Mouse (Mus musculus) embryonic facial prominence, embryonic 13.5 days (tissue): Measurements from ENCODE around the gene Ralgapa2. TPM values are rescaled to one million over a fixed set of nuclear protein-coding genes. Genes with fewer than 3 reads are reported as not detected.

ENCODE experiments used
- ATAC-seq: fragments of 200-750 bp; cut with Nextera tagmentation; 2 replicates; pipeline ENCODE4 v1.8.0; 2017; ENCODE audit warnings: low read depth; ENCODE audit not compliant: insufficient number of reproducible peaks, insufficient read depth, low FRiP score, low TSS enrichment
- H3K27ac ChIP-seq: fragments of 300-500 bp; sonication (generic); 2 replicates; pipeline ENCODE4 v1.5.1; 2015; ENCODE audit warnings: moderate library complexity, mild to moderate bottlenecking, inconsistent platforms
- H3K27me3 ChIP-seq: fragments of 300-500 bp; sonication (generic); 2 replicates; pipeline ENCODE4 v1.6.1; 2015; ENCODE audit warnings: mild to moderate bottlenecking, inconsistent platforms
- H3K36me3 ChIP-seq: fragments of 300-500 bp; sonication (generic); 2 replicates; pipeline ENCODE4 v1.6.1; 2015; ENCODE audit warnings: mild to moderate bottlenecking, inconsistent platforms
- H3K4me1 ChIP-seq: fragments of 300-500 bp; sonication (generic); 2 replicates; pipeline ENCODE4 v1.6.1; 2015; ENCODE audit warnings: inconsistent platforms
- H3K4me2 ChIP-seq: fragments of 300-500 bp; sonication (generic); 2 replicates; pipeline ENCODE4 v1.6.1; 2015; ENCODE audit warnings: moderate library complexity, mild to moderate bottlenecking, inconsistent platforms
- H3K4me3 ChIP-seq: fragments of 300-500 bp; sonication (generic); 2 replicates; pipeline ENCODE4 v1.5.1; 2015; ENCODE audit warnings: mild to moderate bottlenecking, inconsistent platforms
- H3K9ac ChIP-seq: fragments of 300-500 bp; sonication (generic); 2 replicates; pipeline ENCODE4 v1.6.1; 2015; ENCODE audit warnings: mild to moderate bottlenecking, inconsistent platforms
- H3K9me3 ChIP-seq: fragments of 300-500 bp; sonication (generic); 2 replicates; pipeline ENCODE4 v1.6.1; 2016; ENCODE audit warnings: inconsistent platforms
- WGBS: fragments of 180-500 bp; shearing (Covaris S2); methylation state at CpG from one replicate; pipeline ENCODE4 v1.1.7; 2015; ENCODE audit warnings: mixed read lengths; 5-methylcytosine and 5-hydroxymethylcytosine counted together
- polyA plus RNA-seq: library from polyadenylated mRNA; unstranded; fragments of >200 nt; fragmentation: Nextera tagmentation; extraction: Ambion mirVana; gene quantifications from 2 replicates; pipeline ENCODE4 v1.2.1, GENCODE M21; 2015

Gene Ralgapa2
- polyA plus RNA-seq, 1 experiment from 2014 or later, result 8.1 TPM

GRCm38 (mm10) chr2:146290871-146291637, 221.1 kb downstream of the Ralgapa2 start:
- ATAC-seq, result no peak
- H3K36me3 ChIP-seq, result no peaks in the 10 kb centered on the region
- H3K9me3 ChIP-seq, result no peaks in the 10 kb centered on the region
- H3K27me3 ChIP-seq, result no peaks in the 10 kb centered on the region
- H3K27ac ChIP-seq, result no peak overlapping the region
- H3K4me3 ChIP-seq, result no peak overlapping the region
- no peak overlapping the region for H3K4me2 ChIP-seq
- H3K4me1 ChIP-seq, result peaks cover 15% of the 10 kb centered on the region
- 21% methylated on average over 14 of the region's 14 CpGs for WGBS
- H3K9ac ChIP-seq, result no peak overlapping the region

- Histone ChIP-seq H3K4me3 (no peak overlapping the region), H3K27me3 (no peaks in the 10 kb centered on the region), H3K4me2 (no peak overlapping the region), H3K27ac (no peak overlapping the region), H3K36me3 (no peaks in the 10 kb centered on the region), H3K9ac (no peak overlapping the region), H3K4me1 (peaks cover 15% of the 10 kb centered on the region), H3K9me3 (no peaks in the 10 kb centered on the region)
- 84% methylated on average over 6 of the region's 6 CpGs for WGBS
- ATAC-seq, result no peak
Observed at GRCm38 (mm10) chr2:146290366-146290765, 221.8 kb downstream of the Ralgapa2 start.

- no peak overlapping the region for H3K27ac ChIP-seq
- H3K9me3 ChIP-seq, result no peaks in the 10 kb centered on the region
- H3K36me3 ChIP-seq, result no peaks in the 10 kb centered on the region
- H3K4me1 ChIP-seq, result peaks cover 15% of the 10 kb centered on the region
- H3K27me3 ChIP-seq, result no peaks in the 10 kb centered on the region
- no peak overlapping the region for H3K9ac ChIP-seq
- WGBS, result 74% methylated on average over 4 of the region's 4 CpGs
- H3K4me2 ChIP-seq, result no peak overlapping the region
- no peak for ATAC-seq
- H3K4me3 ChIP-seq, result no peak overlapping the region
Observed at GRCm38 (mm10) chr2:146289394-146289793, 222.8 kb downstream of the Ralgapa2 start.

DNA sequence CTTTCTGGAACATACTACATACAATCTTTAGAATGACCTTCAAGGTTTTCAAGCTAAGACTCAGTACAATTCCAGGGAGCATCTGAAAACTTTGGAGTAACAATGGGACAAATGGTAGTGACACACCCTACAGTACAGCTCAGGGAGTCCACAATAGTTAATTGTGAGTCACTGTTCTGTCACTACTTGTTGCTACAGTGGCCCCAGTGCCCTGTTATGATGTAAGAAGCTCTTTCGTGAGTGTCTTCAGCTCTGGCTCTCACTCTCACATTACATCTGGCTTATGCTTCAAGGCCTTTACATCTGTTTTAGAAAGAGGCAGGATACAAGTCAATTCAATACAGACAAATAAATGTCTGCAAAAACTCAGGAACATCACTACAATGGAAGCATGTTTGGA, 223.8 kb downstream of the Ralgapa2 start:
- no peak overlapping the region for H3K4me3 ChIP-seq
- H3K9ac ChIP-seq, result no peak overlapping the region
- WGBS, result 64% methylated on average over 1 of the region's 1 CpGs
- H3K4me1 ChIP-seq, result peaks cover 12% of the 10 kb centered on the region
- H3K9me3 ChIP-seq, result no peaks in the 10 kb centered on the region
- no peaks in the 10 kb centered on the region for H3K36me3 ChIP-seq
- no peaks in the 10 kb centered on the region for H3K27me3 ChIP-seq
- no peak overlapping the region for H3K4me2 ChIP-seq
- H3K27ac ChIP-seq, result no peak overlapping the region
- no peak for ATAC-seq

- Histone ChIP-seq H3K4me1 (peaks cover 12% of the 10 kb centered on the region), H3K9me3 (no peaks in the 10 kb centered on the region), H3K4me2 (no peak overlapping the region), H3K27ac (no peak overlapping the region), H3K27me3 (no peaks in the 10 kb centered on the region), H3K36me3 (no peaks in the 10 kb centered on the region), H3K4me3 (no peak overlapping the region), H3K9ac (no peak overlapping the region)
- WGBS, result 91% methylated on average over 6 of the region's 6 CpGs
- no peak for ATAC-seq
Observed at GRCm38 (mm10) chr2:146287531-146287930, 224.6 kb downstream of the Ralgapa2 start.

DNA sequence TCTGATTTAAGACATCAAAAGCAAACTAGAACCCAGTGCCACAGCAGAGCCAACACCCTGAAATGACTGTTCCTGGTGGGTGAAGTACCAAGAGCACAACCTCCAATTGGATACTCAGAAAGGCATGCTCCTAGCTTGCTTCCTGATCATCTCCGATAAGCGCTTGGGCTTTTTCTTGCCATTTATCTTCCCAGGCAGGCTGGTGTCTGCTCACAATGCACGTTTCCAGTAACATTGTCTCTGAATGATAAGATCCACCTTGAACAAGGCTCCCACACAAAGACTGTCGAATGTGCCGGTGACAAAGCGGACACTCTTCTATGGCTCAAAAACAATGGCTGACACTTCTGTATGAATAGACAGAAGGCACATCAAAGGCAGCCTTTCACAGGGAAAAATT, 230.8 kb downstream of the Ralgapa2 start:
- 73% methylated on average over 6 of the region's 6 CpGs for WGBS
- Histone ChIP-seq H3K36me3 (no peaks in the 10 kb centered on the region), H3K27me3 (no peaks in the 10 kb centered on the region)

GRCm38 (mm10) chr2:146280921-146281274, 231.2 kb downstream of the Ralgapa2 start:
- 93% methylated on average over 1 of the region's 1 CpGs for WGBS
- H3K4me2 ChIP-seq, result no peak overlapping the region
- H3K27ac ChIP-seq, result no peak overlapping the region
- ATAC-seq, result no peak
- no peaks in the 10 kb centered on the region for H3K36me3 ChIP-seq
- peaks cover 13% of the 10 kb centered on the region for H3K4me1 ChIP-seq
- no peaks in the 10 kb centered on the region for H3K9me3 ChIP-seq
- H3K4me3 ChIP-seq, result no peak overlapping the region
- no peak overlapping the region for H3K9ac ChIP-seq
- no peaks in the 10 kb centered on the region for H3K27me3 ChIP-seq

More for the DNA sequence above, 230.8 kb downstream of the Ralgapa2 start:
- ATAC-seq, result no peak
- Histone ChIP-seq H3K9me3 (no peaks in the 10 kb centered on the region), H3K27ac (no peak overlapping the region), H3K4me3 (no peak overlapping the region), H3K4me1 (peaks cover 13% of the 10 kb centered on the region), H3K9ac (no peak overlapping the region), H3K4me2 (no peak overlapping the region)

DNA sequence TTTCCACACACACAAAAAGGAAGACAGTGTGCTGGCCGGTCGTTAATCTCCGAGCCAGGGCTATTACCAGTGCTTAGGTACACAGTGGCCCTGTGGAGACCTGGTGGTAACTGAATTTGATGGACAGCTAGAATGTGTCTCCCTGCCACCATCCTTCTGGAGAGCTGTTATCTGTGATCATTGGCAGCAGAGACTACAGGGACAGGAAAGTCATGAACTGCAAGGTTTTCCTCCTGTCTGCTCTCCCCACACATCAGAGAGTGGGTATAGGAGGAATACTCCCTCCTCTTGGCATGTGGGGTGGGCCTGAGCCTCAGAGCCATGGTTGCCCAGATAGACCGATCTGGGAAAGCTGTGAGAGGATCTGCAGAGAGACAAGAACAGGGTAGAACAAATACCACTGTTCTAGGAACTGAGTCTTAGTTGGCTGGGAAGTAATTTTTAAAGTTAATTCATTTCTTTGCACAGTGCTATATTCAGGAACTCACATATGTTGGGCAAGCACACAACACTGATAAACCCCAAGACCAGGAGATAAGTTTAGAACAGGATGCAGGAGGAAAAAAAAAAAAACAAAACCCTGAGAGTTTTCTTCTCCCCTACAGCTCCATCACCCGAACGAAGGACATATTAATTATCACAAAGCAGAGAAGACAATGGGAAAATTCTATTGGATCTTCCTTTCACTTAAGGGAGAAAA, 231.8 kb downstream of the Ralgapa2 start:
- WGBS, result 67% methylated on average over 6 of the region's 6 CpGs
- H3K9me3 ChIP-seq, result no peaks in the 10 kb centered on the region
- H3K4me3 ChIP-seq, result no peak overlapping the region
- H3K36me3 ChIP-seq, result no peaks in the 10 kb centered on the region
- H3K27me3 ChIP-seq, result no peaks in the 10 kb centered on the region
- H3K4me2 ChIP-seq, result no peak overlapping the region
- no peak overlapping the region for H3K9ac ChIP-seq
- no peak overlapping the region for H3K27ac ChIP-seq
- peaks cover 13% of the 10 kb centered on the region for H3K4me1 ChIP-seq
- no peak for ATAC-seq

- Histone ChIP-seq H3K9ac (no peak overlapping the region), H3K36me3 (no peaks in the 10 kb centered on the region), H3K27ac (no peak overlapping the region), H3K4me3 (no peak overlapping the region), H3K4me2 (peak overlapping the region; percentile 30), H3K4me1 (peaks cover 13% of the 10 kb centered on the region), H3K27me3 (no peaks in the 10 kb centered on the region), H3K9me3 (no peaks in the 10 kb centered on the region)
- WGBS, result 43% methylated on average over 24 of the region's 24 CpGs
- no peak for ATAC-seq
Observed at GRCm38 (mm10) chr2:146279430-146280220, 232.5 kb downstream of the Ralgapa2 start.

DNA sequence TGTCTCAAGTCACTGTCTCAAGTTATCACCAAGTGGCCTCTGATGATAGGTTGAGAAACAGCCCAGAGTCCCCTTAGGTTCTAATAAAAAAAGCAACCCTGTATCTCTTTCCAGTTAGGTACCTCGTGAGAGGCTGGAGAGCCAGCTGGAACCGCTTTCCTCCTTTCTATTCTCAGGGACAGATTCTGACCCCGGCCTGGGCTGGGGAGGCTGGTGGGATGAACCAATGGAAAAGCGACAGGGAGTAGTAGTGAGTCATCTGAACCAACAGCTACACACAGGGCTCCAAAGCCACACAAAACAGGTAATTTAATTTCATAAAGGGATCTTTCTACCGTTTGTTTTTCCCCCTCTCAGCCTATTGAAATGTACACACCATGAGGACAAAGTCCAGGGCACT, 233.8 kb downstream of the Ralgapa2 start:
- H3K4me1 ChIP-seq, result peaks cover 13% of the 10 kb centered on the region
- H3K36me3 ChIP-seq, result no peaks in the 10 kb centered on the region
- H3K27me3 ChIP-seq, result no peaks in the 10 kb centered on the region
- ATAC-seq, result no peak
- H3K9me3 ChIP-seq, result no peaks in the 10 kb centered on the region
- WGBS, result 47% methylated on average over 5 of the region's 5 CpGs
- no peak overlapping the region for H3K27ac ChIP-seq
- H3K4me2 ChIP-seq, result no peak overlapping the region
- H3K9ac ChIP-seq, result no peak overlapping the region
- no peak overlapping the region for H3K4me3 ChIP-seq

GRCm38 (mm10) chr2:146266539-146266938, 245.6 kb downstream of the Ralgapa2 start:
- Histone ChIP-seq H3K4me3 (no peak overlapping the region), H3K27me3 (no peaks in the 10 kb centered on the region), H3K4me2 (no peak overlapping the region), H3K27ac (no peak overlapping the region), H3K4me1 (no peaks in the 10 kb centered on the region), H3K9ac (no peak overlapping the region), H3K36me3 (no peaks in the 10 kb centered on the region), H3K9me3 (no peaks in the 10 kb centered on the region)
- WGBS, result 85% methylated on average over 3 of the region's 3 CpGs
- no peak for ATAC-seq
